Mouse (Mus musculus) C2C12 (cell line): ENCODE data around the gene Large2.

Experiments
- CTCF ChIP-seq: IDR thresholded peaks from one replicate; pipeline ENCODE4 v1.5.1; 2011; ENCODE audit not compliant: control insufficient read depth, insufficient read depth, insufficient read length
- USF1 ChIP-seq: IDR thresholded peaks from one replicate; pipeline ENCODE4 v1.6.1; 2011; ENCODE audit warnings: low read depth, mild to moderate bottlenecking, control low read depth, moderate library complexity

GRCm38 (mm10) chr2:92354224-92354623, 20.4 kb downstream of the Large2 start:
- TF ChIP-seq CTCF (no peak), USF1 (no peak)
